Mouse (Mus musculus): ENCODE measurements around the gene Scai.

GRCm38 (mm10) chr2:39219034-39219433, 28.5 kb upstream of the Scai start:
- TF ChIP-seq USF1 (IDR thresholded peaks at IDR 0.05; ENCODE audit: low read depth) (no peak), MYOG (IDR thresholded peaks at IDR 0.05; ENCODE audit: control insufficient read depth in 1 of 3, insufficient read depth in 1 of 3, insufficient read length in 2 of 3, low read depth in 2 of 3) (no peak), POLR2A (IDR thresholded peaks at IDR 0.05; ENCODE audit: insufficient read length, low read depth) (no peak), POLR2AphosphoS2 (IDR thresholded peaks at IDR 0.05; ENCODE audit: insufficient read length, low read depth) (no peak), TCF12 (IDR thresholded peaks at IDR 0.05; ENCODE audit: insufficient read depth, poor library complexity, severe bottlenecking) (no peak), SRF (IDR thresholded peaks at IDR 0.05; ENCODE audit: control insufficient read depth, insufficient read length, low read depth) (no peak), E2F4 (IDR thresholded peaks at IDR 0.05; ENCODE audit: insufficient read depth) (no peak), MAX (IDR thresholded peaks at IDR 0.05; ENCODE audit: low read depth) (no peak), MYOD1 (IDR thresholded peaks at IDR 0.05; ENCODE audit: control insufficient read depth in 1 of 3, insufficient read length in 2 of 3, low read depth in 2 of 3) (no peak), TCF3 (IDR thresholded peaks at IDR 0.05; ENCODE audit: insufficient read length, low read depth) (no peak), REST (IDR thresholded peaks at IDR 0.05; ENCODE audit: insufficient read depth, insufficient read length) (no peak), CEBPB (IDR thresholded peaks at IDR 0.05; ENCODE audit: insufficient read depth, poor library complexity, severe bottlenecking) (no peak)
